16 mouse cellular contexts compared by ENCODE assay signal in genomic region chr3:153605089-153605766, GRCm38 (mm10).
DNase-seq lines count a peak whose midpoint lies in the region; ATAC-seq and TF ChIP-seq lines count a peak whose summit lies in the region.
"Had no signal": no experiment of that assay in that cellular context is flagged by ENCODE, and none has a peak within 500 bp of the region (broad histone marks: within the 10 kb centered on the region; RNA-seq: fewer than 3 reads in every experiment).

No protein-coding gene starts in this region.

- H3K9me3 ChIP-seq in neural tube, embryonic 11.5 days (ENCODE audit: control insufficient read depth, low read length), result no peaks in the 10 kb centered on the region
- no peaks in the 10 kb centered on the region for H3K9me3 ChIP-seq in hindbrain, embryonic 12.5 days (replicated peaks)
- H3K9me3 ChIP-seq in midbrain, embryonic 11.5 days (ENCODE audit: control insufficient read depth, low read length), result no peaks in the 10 kb centered on the region
- H3K9me3 ChIP-seq in neural tube, embryonic 15.5 days (replicated peaks), result no peaks in the 10 kb centered on the region
- H3K9me3 ChIP-seq in heart, embryonic 10.5 days, result no peaks in the 10 kb centered on the region
- H3K9me3 ChIP-seq: heart, embryonic 15.5 days; limb, embryonic 13.5 days had no signal

- TF ChIP-seq CTCF in cerebellum, adult 2 months (IDR thresholded peaks at IDR 0.05; ENCODE audit: borderline replicate concordance, insufficient read depth, low read depth, low read length), result no peak

- no peak overlapping the region for H3K4me3 ChIP-seq in neural tube, embryonic 11.5 days (ENCODE audit: low read depth, low read length)
- no peak overlapping the region for H3K4me3 ChIP-seq in hindbrain, embryonic 12.5 days
- no peak overlapping the region for H3K4me3 ChIP-seq in midbrain, embryonic 11.5 days (ENCODE audit: low read depth, low read length)
- H3K4me3 ChIP-seq in neural tube, embryonic 15.5 days (replicated peaks), result no peak overlapping the region
- no peak overlapping the region for H3K4me3 ChIP-seq in heart, embryonic 10.5 days
- H3K4me3 ChIP-seq in cerebellum, adult 2 months (replicated peaks; ENCODE audit: insufficient read depth, low read depth, low read length), result no peak overlapping the region
- H3K4me3 ChIP-seq: heart, embryonic 15.5 days; left cerebral cortex, adult 2 months; limb, embryonic 13.5 days had no signal

- H3K4me1 ChIP-seq in neural tube, embryonic 11.5 days (ENCODE audit: control insufficient read depth, insufficient read depth, low read length), result peaks cover 6% of the 10 kb centered on the region; the same call in 1 of the 2 replicates
- peaks cover 17% of the 10 kb centered on the region; the same call in 1 of the 2 replicates for H3K4me1 ChIP-seq in hindbrain, embryonic 12.5 days
- H3K4me1 ChIP-seq in midbrain, embryonic 11.5 days (ENCODE audit: control insufficient read depth, insufficient read depth, low read length), result peaks cover 3% of the 10 kb centered on the region; the same call in 1 of the 2 replicates
- H3K4me1 ChIP-seq in neural tube, embryonic 15.5 days, result peaks cover 19% of the 10 kb centered on the region
- H3K4me1 ChIP-seq in heart, embryonic 10.5 days, result peaks cover 3% of the 10 kb centered on the region; the same call in 1 of the 2 replicates
- peaks cover 10% of the 10 kb centered on the region; the same call in 1 of the 2 replicates for H3K4me1 ChIP-seq in cerebellum, adult 2 months (ENCODE audit: control insufficient read depth, insufficient read depth, low read length)
- H3K4me1 ChIP-seq: heart, embryonic 15.5 days; limb, embryonic 13.5 days had no signal

- H3K27ac ChIP-seq in neural tube, embryonic 11.5 days (ENCODE audit: low read depth, low read length), result peak overlapping the region; percentile 82
- H3K27ac ChIP-seq in hindbrain, embryonic 12.5 days, result peak overlapping the region; percentile 74
- no peak overlapping the region for H3K27ac ChIP-seq in midbrain, embryonic 11.5 days (ENCODE audit: low read depth, low read length)
- H3K27ac ChIP-seq in neural tube, embryonic 15.5 days (replicated peaks), result peak overlapping the region; percentile 69
- H3K27ac ChIP-seq in heart, embryonic 10.5 days, result no peak overlapping the region
- H3K27ac ChIP-seq in cerebellum, adult 2 months (ENCODE audit: insufficient read depth, low read length), result no peak overlapping the region
- H3K27ac ChIP-seq: heart, embryonic 15.5 days; left cerebral cortex, adult 2 months; limb, embryonic 13.5 days had no signal

- 35% methylated on average over 19 of the region's 19 CpGs for WGBS in neural tube, embryonic 11.5 days
- 48% methylated on average over 19 of the region's 19 CpGs for WGBS in hindbrain, embryonic 12.5 days
- WGBS in midbrain, embryonic 11.5 days, result 79% methylated on average over 19 of the region's 19 CpGs
- 22% methylated on average over 19 of the region's 19 CpGs for WGBS in neural tube, embryonic 15.5 days
- 90% methylated on average over 19 of the region's 19 CpGs for WGBS in heart, embryonic 10.5 days
- WGBS in cerebellum, adult 2 months, result 89% methylated on average over 19 of the region's 19 CpGs

- peak; percentile 70 for DNase-seq in neural tube, embryonic 11.5 days (ENCODE audit: low spot score)
- no peak for DNase-seq in neural tube, embryonic 10.5 days (ENCODE audit: extremely low spot score, low spot score)
- DNase-seq in midbrain, embryonic 11.5 days (ENCODE audit: low spot score, missing footprints), result no peak
- no peak for DNase-seq in heart, embryonic 10.5 days (ENCODE audit: low spot score)
- no peak for DNase-seq in cerebellum, adult 2 months
- DNase-seq: cerebellum, adult 8-10 months; kidney, postnatal 4 days; liver, postnatal 0 days; lung, postnatal 4 days; thymus, postnatal 14 days had no signal

- peak overlapping the region; percentile 31 for H3K4me2 ChIP-seq in neural tube, embryonic 11.5 days (ENCODE audit: low read depth)
- peak overlapping the region; percentile 26 for H3K4me2 ChIP-seq in hindbrain, embryonic 12.5 days (replicated peaks)
- H3K4me2 ChIP-seq in midbrain, embryonic 11.5 days, result no peak overlapping the region
- peak overlapping the region; percentile 42 for H3K4me2 ChIP-seq in neural tube, embryonic 15.5 days
- H3K4me2 ChIP-seq: heart, embryonic 15.5 days; limb, embryonic 13.5 days had no signal

- H3K36me3 ChIP-seq in neural tube, embryonic 11.5 days (ENCODE audit: control insufficient read depth, insufficient read depth, low read length), result no peaks in the 10 kb centered on the region
- H3K36me3 ChIP-seq in hindbrain, embryonic 12.5 days, result no peaks in the 10 kb centered on the region
- H3K36me3 ChIP-seq in midbrain, embryonic 11.5 days (ENCODE audit: control insufficient read depth, insufficient read depth, low read length), result no peaks in the 10 kb centered on the region
- no peaks in the 10 kb centered on the region for H3K36me3 ChIP-seq in neural tube, embryonic 15.5 days
- no peaks in the 10 kb centered on the region for H3K36me3 ChIP-seq in heart, embryonic 10.5 days
- H3K36me3 ChIP-seq: heart, embryonic 15.5 days; limb, embryonic 13.5 days had no signal

- H3K27me3 ChIP-seq in neural tube, embryonic 11.5 days (ENCODE audit: control insufficient read depth, insufficient read depth, low read length), result no peaks in the 10 kb centered on the region
- H3K27me3 ChIP-seq in hindbrain, embryonic 12.5 days, result no peaks in the 10 kb centered on the region
- no peaks in the 10 kb centered on the region for H3K27me3 ChIP-seq in midbrain, embryonic 11.5 days (ENCODE audit: control insufficient read depth, insufficient read depth, low read length)
- H3K27me3 ChIP-seq in neural tube, embryonic 15.5 days (replicated peaks), result no peaks in the 10 kb centered on the region
- no peaks in the 10 kb centered on the region for H3K27me3 ChIP-seq in heart, embryonic 10.5 days (ENCODE audit: insufficient read depth, poor library complexity, severe bottlenecking)
- H3K27me3 ChIP-seq in cerebellum, adult 2 months (ENCODE audit: control insufficient read depth, insufficient read depth, low read length), result no peaks in the 10 kb centered on the region
- H3K27me3 ChIP-seq: heart, embryonic 15.5 days; limb, embryonic 13.5 days had no signal

- peak; percentile 90 for ATAC-seq in neural tube, embryonic 11.5 days (ENCODE audit: insufficient read depth, low FRiP score, low TSS enrichment)
- peak; percentile 92 for ATAC-seq in hindbrain, embryonic 12.5 days (ENCODE audit: low FRiP score)
- peak; percentile 69 for ATAC-seq in midbrain, embryonic 11.5 days (ENCODE audit: low FRiP score)
- peak; percentile 58 for ATAC-seq in neural tube, embryonic 15.5 days (ENCODE audit: low FRiP score)
- no peak for ATAC-seq in inflammation-experienced regulatory T-cells, adult 6 months
- ATAC-seq: liver, postnatal 0 days had no signal

- TF ChIP-seq POLR2A in cerebellum, adult 2 months (IDR thresholded peaks at IDR 0.05; ENCODE audit: borderline replicate concordance, insufficient read depth, low read length), result no peak

- H3K9ac ChIP-seq in neural tube, embryonic 11.5 days (ENCODE audit: low read length), result no peak overlapping the region; the same call in 1 of the 2 replicates
- H3K9ac ChIP-seq in hindbrain, embryonic 12.5 days, result no peak overlapping the region
- no peak overlapping the region for H3K9ac ChIP-seq in midbrain, embryonic 11.5 days (ENCODE audit: low read length)
- H3K9ac ChIP-seq in neural tube, embryonic 15.5 days (replicated peaks), result no peak overlapping the region
- H3K9ac ChIP-seq: heart, embryonic 15.5 days; limb, embryonic 13.5 days; liver, postnatal 0 days had no signal

Comparison
In these comparisons a context has a peak if more than half of its experiments do, and no peak if none do; other contexts are left out.
1. H3K27ac ChIP-seq: peak in neural tube, embryonic 11.5 days (single experiment), hindbrain, embryonic 12.5 days (single experiment) and neural tube, embryonic 15.5 days (single experiment); none in midbrain, embryonic 11.5 days (single experiment), heart, embryonic 10.5 days (single experiment) and cerebellum, adult 2 months (single experiment).